Mouse (Mus musculus): ENCODE measurements around the gene Trank1. TPM values are rescaled to one million over a fixed set of nuclear protein-coding genes. Genes with fewer than 3 reads are reported as not detected.

Gene Trank1
- polyA plus RNA-seq, 1 experiment from 2014 or later = 0.44 TPM

- Histone ChIP-seq H3K9me3 (replicated peaks) (no peaks in the 10 kb centered on the region), H3K4me2 (no peak overlapping the region), H3K4me3 (replicated peaks) (no peak overlapping the region), H3K36me3 (no peaks in the 10 kb centered on the region), H3K27me3 (no peaks in the 10 kb centered on the region), H3K4me1 (no peaks in the 10 kb centered on the region), H3K27ac (no peak overlapping the region), H3K9ac (no peak overlapping the region)
- WGBS = 55% methylated on average over 1 of the region's 1 CpGs
- no peak for ATAC-seq (replicated peaks; ENCODE audit: low FRiP score)
Measured at GRCm38 (mm10) chr9:111351641-111352040, 40.1 kb downstream of the Trank1 start.

- Histone ChIP-seq H3K4me3 (replicated peaks) (no peak overlapping the region), H3K36me3 (no peaks in the 10 kb centered on the region), H3K27me3 (no peaks in the 10 kb centered on the region), H3K27ac (no peak overlapping the region), H3K4me2 (no peak overlapping the region), H3K9me3 (replicated peaks) (no peaks in the 10 kb centered on the region), H3K4me1 (no peaks in the 10 kb centered on the region), H3K9ac (no peak overlapping the region)
- no peak for ATAC-seq (replicated peaks; ENCODE audit: low FRiP score)
- WGBS = 60% methylated on average over 3 of the region's 3 CpGs
Measured at GRCm38 (mm10) chr9:111352646-111353045, 41.1 kb downstream of the Trank1 start.

- Histone ChIP-seq H3K9me3 (replicated peaks) (no peaks in the 10 kb centered on the region), H3K4me1 (no peaks in the 10 kb centered on the region), H3K4me2 (no peak overlapping the region), H3K27ac (no peak overlapping the region), H3K36me3 (no peaks in the 10 kb centered on the region), H3K27me3 (no peaks in the 10 kb centered on the region), H3K9ac (no peak overlapping the region), H3K4me3 (replicated peaks) (no peak overlapping the region)
- 62% methylated on average over 4 of the region's 4 CpGs for WGBS
- no peak for ATAC-seq (replicated peaks; ENCODE audit: low FRiP score)
Measured at GRCm38 (mm10) chr9:111355041-111355440, 43.5 kb downstream of the Trank1 start.

GRCm38 (mm10) chr9:111356386-111356785 lies 44.8 kb downstream of the Trank1 start:
- H3K4me3 ChIP-seq (replicated peaks) = no peak overlapping the region

GRCm38 (mm10) chr9:111363656-111364055 lies 52.1 kb downstream of the Trank1 start:
- no peak overlapping the region for H3K4me2 ChIP-seq
- H3K27me3 ChIP-seq = no peaks in the 10 kb centered on the region
- no peaks in the 10 kb centered on the region for H3K9me3 ChIP-seq (replicated peaks)
- no peak overlapping the region for H3K27ac ChIP-seq
- 0 out of 2 replicates have a peak, but pooled peaks cover 3% of the 10 kb centered on the region for H3K4me1 ChIP-seq
- no peak overlapping the region for H3K4me3 ChIP-seq (replicated peaks)
- no peaks in the 10 kb centered on the region for H3K36me3 ChIP-seq
- no peak overlapping the region for H3K9ac ChIP-seq
- WGBS = 66% methylated on average over 7 of the region's 7 CpGs
- ATAC-seq (replicated peaks; ENCODE audit: low FRiP score) = no peak

More at GRCm38 (mm10) chr9:111356386-111356785, 44.8 kb downstream of the Trank1 start:
- H3K4me1 ChIP-seq = no peaks in the 10 kb centered on the region
- H3K9me3 ChIP-seq (replicated peaks) = no peaks in the 10 kb centered on the region
- no peak overlapping the region for H3K27ac ChIP-seq
- H3K36me3 ChIP-seq = no peaks in the 10 kb centered on the region
- 15% methylated on average over 3 of the region's 3 CpGs for WGBS
- H3K27me3 ChIP-seq = no peaks in the 10 kb centered on the region
- no peak overlapping the region for H3K9ac ChIP-seq
- no peak overlapping the region for H3K4me2 ChIP-seq
- no peak for ATAC-seq (replicated peaks; ENCODE audit: low FRiP score)

- 0 out of 2 replicates have a peak, but pooled peaks cover 3% of the 10 kb centered on the region for H3K4me1 ChIP-seq
- no peak overlapping the region for H3K27ac ChIP-seq
- H3K36me3 ChIP-seq = no peaks in the 10 kb centered on the region
- H3K4me2 ChIP-seq = no peak overlapping the region
- no peaks in the 10 kb centered on the region for H3K27me3 ChIP-seq
- no peak overlapping the region for H3K9ac ChIP-seq
- no peaks in the 10 kb centered on the region for H3K9me3 ChIP-seq (replicated peaks)
- no peak overlapping the region for H3K4me3 ChIP-seq (replicated peaks)
- ATAC-seq (replicated peaks; ENCODE audit: low FRiP score) = no peak
- 65% methylated on average over 2 of the region's 2 CpGs for WGBS
Measured at GRCm38 (mm10) chr9:111367713-111368112, 56.2 kb downstream of the Trank1 start.

GRCm38 (mm10) chr9:111372079-111372478 lies 60.5 kb downstream of the Trank1 start:
- H3K9me3 ChIP-seq (replicated peaks) = no peaks in the 10 kb centered on the region
- no peak for ATAC-seq (replicated peaks; ENCODE audit: low FRiP score)
- H3K27ac ChIP-seq = no peak overlapping the region
- H3K27me3 ChIP-seq = no peaks in the 10 kb centered on the region
- H3K36me3 ChIP-seq = no peaks in the 10 kb centered on the region
- no peak overlapping the region for H3K4me2 ChIP-seq
- 90% methylated on average over 3 of the region's 3 CpGs for WGBS
- no peak overlapping the region for H3K9ac ChIP-seq
- no peak overlapping the region for H3K4me3 ChIP-seq (replicated peaks)
- H3K4me1 ChIP-seq = no peaks in the 10 kb centered on the region

- Histone ChIP-seq H3K27me3 (no peaks in the 10 kb centered on the region), H3K9ac (no peak overlapping the region), H3K36me3 (no peaks in the 10 kb centered on the region), H3K9me3 (replicated peaks) (no peaks in the 10 kb centered on the region), H3K4me2 (no peak overlapping the region), H3K27ac (no peak overlapping the region), H3K4me3 (replicated peaks) (no peak overlapping the region), H3K4me1 (peaks cover 3% of the 10 kb centered on the region; the same call in 1 of the 2 replicates)
- peak; percentile 64; the same call in 1 of the 2 replicates for ATAC-seq (replicated peaks; ENCODE audit: low FRiP score)
- 48% methylated on average over 6 of the region's 6 CpGs for WGBS
Measured at GRCm38 (mm10) chr9:111377868-111378267, 66.3 kb downstream of the Trank1 start.

DNA sequence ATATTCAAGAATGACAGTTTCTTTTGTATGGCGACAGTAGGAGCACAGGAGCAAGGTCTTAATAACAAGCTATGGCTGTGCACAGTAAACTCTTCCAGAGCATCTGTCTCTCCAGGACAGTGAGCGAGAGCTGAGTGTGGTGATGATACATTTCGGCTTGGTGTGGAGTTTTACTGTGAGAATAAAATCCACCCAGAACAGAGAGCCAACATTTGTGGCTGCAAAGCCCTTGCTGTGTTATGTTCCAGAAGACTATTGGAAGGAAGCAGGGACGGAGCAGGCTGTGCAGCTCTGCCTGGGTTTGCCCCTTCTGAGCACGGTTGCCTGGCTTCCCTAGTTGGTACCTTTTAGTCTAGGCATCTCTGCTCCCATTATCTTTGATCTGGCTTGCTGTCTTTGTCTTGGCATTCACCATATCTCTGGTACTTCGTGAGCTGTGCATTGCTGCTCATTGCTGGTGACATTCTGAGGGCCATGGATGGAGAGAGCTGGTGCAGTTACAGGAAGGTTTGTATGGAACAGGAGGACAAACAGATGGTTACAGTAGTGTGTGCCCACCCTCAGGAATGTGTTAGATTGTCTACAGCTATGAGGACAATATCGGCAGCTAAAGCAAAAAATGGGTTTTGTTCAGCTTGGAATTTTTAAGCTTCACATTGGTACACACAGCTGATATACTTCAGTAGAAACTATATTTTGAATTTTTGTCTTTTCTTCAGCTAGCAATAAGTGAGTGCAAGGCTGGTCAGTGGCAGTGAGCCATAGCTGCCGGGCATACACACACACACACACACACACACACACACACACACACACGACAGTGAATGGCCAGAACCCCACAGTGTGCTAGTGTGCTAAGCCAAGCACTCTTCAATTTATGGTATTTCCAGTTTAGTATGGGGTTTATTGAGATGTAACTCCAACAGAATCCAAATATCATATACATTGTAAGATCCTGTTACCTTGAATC lies 69.8 kb downstream of the Trank1 start:
- Histone ChIP-seq H3K27ac (no peak overlapping the region), H3K9ac (no peak overlapping the region), H3K36me3 (no peaks in the 10 kb centered on the region), H3K4me2 (no peak overlapping the region), H3K4me1 (peaks cover 7% of the 10 kb centered on the region; the same call in 1 of the 2 replicates), H3K27me3 (no peaks in the 10 kb centered on the region), H3K4me3 (replicated peaks) (no peak overlapping the region), H3K9me3 (replicated peaks) (no peaks in the 10 kb centered on the region)
- no peak for ATAC-seq (replicated peaks; ENCODE audit: low FRiP score)
- 86% methylated on average over 9 of the region's 9 CpGs for WGBS

- Histone ChIP-seq H3K4me2 (no peak overlapping the region), H3K9ac (no peak overlapping the region), H3K36me3 (no peaks in the 10 kb centered on the region), H3K9me3 (replicated peaks) (no peaks in the 10 kb centered on the region), H3K4me1 (peaks cover 7% of the 10 kb centered on the region; the same call in 1 of the 2 replicates), H3K27ac (no peak overlapping the region), H3K4me3 (replicated peaks) (no peak overlapping the region), H3K27me3 (no peaks in the 10 kb centered on the region)
- 92% methylated on average over 6 of the region's 6 CpGs for WGBS
- ATAC-seq (replicated peaks; ENCODE audit: low FRiP score) = no peak
Measured at GRCm38 (mm10) chr9:111382469-111382868, 70.9 kb downstream of the Trank1 start.

DNA sequence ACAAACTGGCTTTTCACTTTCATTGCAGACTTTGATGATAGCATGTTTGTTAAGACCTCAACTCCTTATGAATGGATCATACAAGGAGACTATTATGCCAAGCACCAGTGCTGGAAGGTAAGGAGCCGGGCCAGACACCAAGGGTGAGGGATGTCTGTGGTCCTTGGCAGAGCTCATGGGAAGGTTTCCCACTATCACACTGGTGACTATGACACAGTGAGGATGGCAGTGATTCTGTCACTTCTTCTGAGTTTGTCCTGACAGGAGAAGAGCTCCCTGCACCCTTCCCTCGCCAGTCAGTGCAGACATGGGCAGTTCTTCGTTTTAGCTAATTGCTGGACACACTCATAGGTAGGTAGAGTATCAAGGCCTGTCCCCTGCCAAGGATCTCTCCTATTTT lies 71.5 kb downstream of the Trank1 start:
- Histone ChIP-seq H3K36me3 (no peaks in the 10 kb centered on the region), H3K9me3 (replicated peaks) (no peaks in the 10 kb centered on the region), H3K27ac (no peak overlapping the region), H3K4me1 (peaks cover 7% of the 10 kb centered on the region; the same call in 1 of the 2 replicates), H3K4me2 (no peak overlapping the region), H3K27me3 (no peaks in the 10 kb centered on the region), H3K4me3 (replicated peaks) (no peak overlapping the region), H3K9ac (no peak overlapping the region)
- no peak for ATAC-seq (replicated peaks; ENCODE audit: low FRiP score)
- WGBS = 88% methylated on average over 3 of the region's 3 CpGs

DNA sequence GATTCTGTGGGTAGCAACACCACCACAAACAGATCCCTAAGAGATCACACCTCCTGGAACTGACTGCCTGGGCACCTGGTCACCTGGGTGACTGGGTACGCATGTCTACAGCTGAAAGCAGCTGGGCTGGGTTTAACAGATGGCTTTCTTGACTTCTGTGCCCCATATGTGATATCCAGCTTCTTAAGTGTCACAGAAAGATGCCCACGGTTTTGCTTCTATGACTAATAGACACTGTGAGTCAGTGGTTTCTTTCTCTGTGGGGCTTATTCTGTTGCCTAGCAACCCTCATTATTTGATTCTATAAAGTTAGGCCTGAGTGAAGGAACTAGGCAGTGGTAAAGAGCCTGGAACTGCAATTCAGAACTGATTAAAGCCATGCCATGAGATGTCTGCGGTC lies 72.2 kb downstream of the Trank1 start:
- Histone ChIP-seq H3K27ac (0 out of 2 replicates have a peak overlapping the region, but pooled peaks have one; percentile 34), H3K27me3 (no peaks in the 10 kb centered on the region), H3K9ac (no peak overlapping the region), H3K4me2 (no peak overlapping the region), H3K9me3 (replicated peaks) (no peaks in the 10 kb centered on the region), H3K36me3 (no peaks in the 10 kb centered on the region), H3K4me1 (peaks cover 4% of the 10 kb centered on the region; the same call in 1 of the 2 replicates), H3K4me3 (replicated peaks) (no peak overlapping the region)
- WGBS = 69% methylated on average over 3 of the region's 3 CpGs
- no peak for ATAC-seq (replicated peaks; ENCODE audit: low FRiP score)
